Mouse (Mus musculus): ENCODE measurements at regions not wholly inside any gene's neighbourhood (a gene's known extent, or its start where the extent isn't known, plus 50 kb on each side); places are given as distances from the start of the nearest gene placed in this dataset.

DNA sequence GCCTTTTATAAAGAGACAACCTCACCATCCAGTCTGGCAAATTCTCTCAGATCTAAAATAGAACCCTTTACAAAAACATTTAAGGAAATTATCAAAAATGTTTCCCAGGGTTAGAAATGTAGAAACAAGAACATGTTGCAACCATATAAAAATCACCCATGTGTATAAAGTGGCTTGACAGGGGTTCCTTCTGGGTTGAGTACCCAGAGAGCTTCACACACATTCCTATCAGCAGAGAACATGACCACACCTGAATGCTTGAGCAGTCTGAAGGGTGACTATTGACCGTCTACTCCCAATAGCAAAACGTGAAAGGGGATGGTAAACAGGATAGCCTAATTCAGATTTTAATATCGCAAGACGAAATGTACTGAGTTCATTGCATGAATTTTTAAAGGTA is 57.8 kb upstream of the Zfand5 start:
- in situ Hi-C loops (cut with MboI, MseI): no loop called here

DNA sequence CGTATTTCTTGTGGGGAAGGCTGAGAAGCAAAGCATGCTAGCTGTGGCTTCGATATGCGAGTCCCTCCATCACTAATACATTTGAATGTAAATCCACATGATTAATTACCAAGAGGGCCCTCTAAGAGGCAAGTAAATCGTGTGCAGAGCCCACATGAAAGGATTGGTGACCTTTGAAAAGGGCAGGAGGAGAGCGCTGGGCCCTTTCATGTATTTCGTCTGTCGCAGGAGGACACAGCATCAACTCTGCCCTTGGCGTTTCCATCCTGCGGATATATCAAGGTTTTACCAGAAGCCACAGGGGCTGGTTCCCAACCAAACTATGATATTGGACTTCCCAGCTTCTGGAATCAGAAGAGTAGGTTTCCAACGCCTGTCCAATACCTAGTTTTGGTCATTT is 78.6 kb upstream of the Zfand5 start:
- in situ Hi-C loops (cut with MboI, MseI): no loop called here

GRCm38 (mm10) chr19:21192576-21192975 is 79.5 kb upstream of the Zfand5 start:
- in situ Hi-C loops (cut with MboI, MseI): no loop called here

- in situ Hi-C loops (cut with MboI, MseI): no loop called here
Measured at GRCm38 (mm10) chr19:21189216-21189615, 82.9 kb upstream of the Zfand5 start.

- in situ Hi-C loops (cut with MboI, MseI): no loop called here
Measured at GRCm38 (mm10) chr19:21186656-21187055, 85.4 kb upstream of the Zfand5 start.

DNA sequence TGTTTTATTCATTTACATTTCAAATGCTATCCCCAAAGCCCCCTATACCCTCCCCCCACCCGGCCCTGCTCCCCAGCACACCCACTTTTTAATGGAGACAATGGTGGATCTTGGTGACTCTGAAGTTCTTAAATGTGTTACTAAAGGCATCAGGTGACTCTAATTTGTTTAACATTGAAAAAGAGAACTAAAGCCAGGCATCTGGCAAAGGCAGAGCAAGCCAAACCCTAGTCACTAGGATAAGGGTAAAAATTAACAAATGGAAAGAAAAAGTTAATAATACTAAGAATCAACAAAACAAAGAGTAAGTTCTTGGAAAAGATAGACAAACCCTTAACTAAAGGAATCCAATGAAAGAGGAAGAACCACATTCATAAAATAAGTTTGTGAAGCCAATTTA is 86.1 kb upstream of the Zfand5 start:
- in situ Hi-C loops (cut with MboI, MseI): no loop called here

GRCm38 (mm10) chr19:21183028-21183427 is 89.0 kb upstream of the Zfand5 start:
- in situ Hi-C loops (cut with MboI, MseI): no loop called here

- in situ Hi-C loops (cut with MboI, MseI): no loop called here
Measured at GRCm38 (mm10) chr19:21179886-21180285, 92.2 kb upstream of the Zfand5 start.

GRCm38 (mm10) chr19:21175426-21175831 is 96.6 kb upstream of the Zfand5 start:
- in situ Hi-C loops (cut with MboI, MseI): no loop called here

DNA sequence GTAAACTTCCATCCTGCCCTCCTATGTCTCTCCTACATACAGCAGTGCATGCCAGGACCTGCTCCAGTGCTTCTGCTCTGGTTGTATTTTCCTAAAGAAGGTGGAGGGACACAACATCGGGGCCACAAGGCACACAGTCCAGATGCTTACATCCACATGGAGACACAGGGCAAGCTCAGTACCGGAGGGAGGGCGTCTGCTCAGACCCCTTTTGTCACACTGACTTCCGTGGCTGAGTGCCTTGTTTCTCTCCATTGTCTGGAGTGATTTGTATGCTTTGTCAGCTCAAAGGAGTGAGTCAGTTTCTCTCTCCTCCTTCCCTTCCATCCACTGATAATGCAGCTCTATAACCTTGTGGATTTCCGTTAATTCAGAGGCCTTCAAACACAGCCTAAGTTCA is 97.4 kb upstream of the Zfand5 start:
- in situ Hi-C loops (cut with MboI, MseI): no loop called here

GRCm38 (mm10) chr19:21173896-21174483 is 98.1 kb upstream of the Zfand5 start:
- in situ Hi-C loops (cut with MboI, MseI): no loop called here

DNA sequence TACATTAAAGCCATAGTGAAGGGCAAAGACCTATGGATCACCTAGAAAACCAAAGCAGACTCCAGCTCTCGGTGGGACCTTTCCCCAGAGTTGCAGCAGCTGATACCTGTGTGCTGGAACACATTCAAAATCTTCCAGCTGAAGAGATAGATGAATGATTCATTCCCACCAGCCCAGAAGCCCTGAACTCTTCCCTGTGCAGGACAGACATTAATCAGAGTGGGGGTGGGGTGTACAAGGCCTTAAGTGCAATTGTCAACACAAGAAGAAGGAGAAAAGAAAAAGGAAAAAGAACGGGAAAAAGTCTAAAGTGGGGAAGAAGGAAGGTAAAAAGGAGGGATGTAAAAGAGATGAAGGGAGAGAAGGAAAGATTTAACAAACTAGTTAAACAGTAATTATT is 100.9 kb upstream of the Zfand5 start:
- in situ Hi-C loops (cut with MboI, MseI): no loop called here

- in situ Hi-C loops (cut with MboI, MseI): no loop called here
Measured at GRCm38 (mm10) chr19:21170785-21171184, 101.3 kb upstream of the Zfand5 start.

DNA sequence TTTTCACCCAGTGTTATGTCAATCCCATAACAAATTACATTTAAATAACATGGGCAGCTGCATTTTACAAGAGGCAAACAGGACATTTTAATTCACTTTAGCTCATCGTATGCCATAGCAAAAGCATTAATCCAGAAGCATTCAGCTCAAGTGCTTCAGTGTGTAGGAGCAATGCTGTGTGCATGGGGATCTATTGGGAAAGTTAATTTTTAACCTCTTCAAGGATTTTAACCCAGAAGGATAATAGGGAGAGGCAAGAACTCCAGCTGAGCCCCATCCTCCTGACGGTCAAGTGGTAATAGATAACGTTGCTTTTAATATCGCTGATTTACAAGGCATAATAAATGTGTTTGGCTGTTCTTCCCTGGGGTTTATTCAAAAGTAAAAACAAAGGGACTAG is 105.1 kb upstream of the Zfand5 start:
- in situ Hi-C loops (cut with MboI, MseI): no loop called here

GRCm38 (mm10) chr19:21166465-21166860 is 105.6 kb upstream of the Zfand5 start:
- in situ Hi-C loops (cut with MboI, MseI): no loop called here

DNA sequence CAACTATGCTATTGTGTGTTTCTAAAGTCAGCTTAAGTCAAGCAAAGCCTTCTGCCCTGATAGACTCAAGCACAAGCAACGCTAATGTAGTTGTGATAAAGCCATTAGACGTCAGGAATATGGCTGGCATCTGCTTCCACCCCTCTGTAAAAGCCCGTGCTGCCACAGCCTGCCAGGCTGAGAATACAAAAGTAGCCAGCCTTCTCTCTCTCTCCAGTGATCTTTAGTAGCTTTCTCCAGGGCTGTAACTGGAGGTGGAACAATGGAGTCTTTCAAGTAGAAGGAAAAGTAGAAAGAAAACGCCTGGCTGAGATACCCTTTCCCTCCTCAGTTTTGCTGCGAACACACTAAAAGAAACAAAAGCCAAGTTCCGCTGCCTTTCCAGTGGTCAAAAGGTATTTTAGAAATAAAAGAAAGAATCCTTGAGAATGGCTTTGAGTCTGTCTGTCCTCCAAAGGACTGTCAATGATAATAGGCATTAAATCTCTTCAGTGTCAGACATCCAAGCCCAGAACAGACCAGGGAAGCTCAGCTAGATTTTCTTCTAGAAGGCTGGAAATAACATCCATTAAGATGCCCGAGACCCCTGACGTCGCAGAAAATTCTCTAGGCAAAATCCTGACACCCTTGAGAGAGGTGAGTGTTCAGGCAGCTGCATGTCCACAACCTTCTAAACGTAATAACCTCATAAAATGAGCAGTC is 106.2 kb upstream of the Zfand5 start:
- in situ Hi-C loops (cut with MboI, MseI): no loop called here

DNA sequence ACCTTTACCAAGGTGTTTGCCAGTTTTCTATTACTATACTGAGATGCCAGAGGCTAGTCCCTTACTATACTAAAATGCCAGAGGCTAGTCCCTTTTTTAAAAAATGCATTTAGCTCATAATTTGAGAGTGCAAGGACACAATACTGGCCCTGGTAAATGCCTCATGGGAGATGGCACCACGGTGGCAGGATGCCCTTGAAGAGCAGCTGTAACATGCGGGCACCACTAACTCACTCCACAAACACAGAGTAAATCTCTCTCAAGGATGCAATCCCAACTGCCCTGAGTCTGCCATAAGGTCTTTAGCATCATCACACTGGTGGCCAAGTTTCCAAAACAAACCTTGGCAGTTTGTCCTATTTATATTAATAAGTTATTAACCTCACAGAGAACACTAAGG is 108.1 kb upstream of the Zfand5 start:
- in situ Hi-C loops (cut with MboI, MseI): no loop called here

GRCm38 (mm10) chr19:21160946-21161345 is 111.1 kb upstream of the Zfand5 start:
- in situ Hi-C loops (cut with MboI, MseI): no loop called here

GRCm38 (mm10) chr19:21159189-21160137 is 112.6 kb upstream of the Zfand5 start:
- in situ Hi-C loops (cut with MboI, MseI): no loop called here

DNA sequence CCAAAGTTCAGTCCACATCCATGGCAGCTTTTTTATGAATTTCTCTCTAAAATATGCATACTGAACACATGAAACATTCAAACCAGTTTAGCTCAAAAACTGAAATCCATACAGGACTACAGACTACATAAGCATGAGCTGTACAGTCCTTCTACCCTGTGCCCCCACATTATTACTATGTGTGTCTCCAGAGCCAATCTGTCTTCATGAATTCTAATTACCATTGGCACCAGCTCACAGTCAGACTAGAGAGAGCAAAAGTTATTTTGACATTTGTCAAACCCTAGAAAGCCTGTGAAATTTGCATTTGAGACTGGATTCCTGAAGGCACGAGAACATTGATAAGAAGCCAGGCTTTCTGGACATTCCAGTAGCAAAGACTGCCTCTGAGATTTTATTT is 117.9 kb upstream of the Zfand5 start:
- in situ Hi-C loops (cut with MboI, MseI): no loop called here

DNA sequence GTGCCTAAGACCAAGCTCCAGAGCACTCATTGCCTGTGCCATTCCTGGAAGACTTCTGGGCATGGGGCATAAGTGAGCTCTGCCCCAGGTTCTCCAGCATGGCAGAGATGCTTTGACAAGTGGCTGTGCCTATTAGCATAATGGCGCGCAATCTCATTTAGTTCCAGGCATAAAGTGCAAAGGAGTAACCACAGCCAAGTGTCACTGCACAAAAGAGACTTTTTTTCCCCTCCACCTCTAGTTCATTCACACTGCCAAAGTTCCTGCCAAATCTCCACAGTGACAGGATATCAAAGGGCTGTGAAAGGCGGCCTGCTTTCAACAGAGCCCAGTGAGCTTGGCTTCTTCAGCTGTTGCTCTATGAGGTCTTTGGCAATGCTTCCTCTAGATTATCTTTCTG is 120.1 kb upstream of the Zfand5 start:
- in situ Hi-C loops (cut with MboI, MseI): no loop called here

DNA sequence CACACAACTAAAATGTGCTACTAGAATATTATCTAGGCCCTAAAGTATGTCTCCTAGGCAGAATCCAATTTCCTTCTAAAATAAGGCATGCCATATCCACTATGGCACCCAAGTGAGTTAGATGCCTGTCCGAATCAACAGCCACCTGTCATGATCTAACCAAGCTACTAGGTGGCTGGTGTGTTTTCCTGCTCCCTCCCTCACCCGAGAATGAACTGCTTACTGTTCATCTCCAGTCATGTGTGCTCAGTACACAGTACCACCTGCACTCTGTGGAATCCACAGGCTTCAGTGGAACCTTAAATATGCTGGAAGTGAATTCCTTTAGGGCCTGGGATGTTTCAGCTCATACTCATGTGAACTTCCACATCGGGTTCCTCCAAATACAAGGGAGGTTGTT is 121.2 kb upstream of the Zfand5 start:
- in situ Hi-C loops (cut with MboI, MseI): no loop called here

DNA sequence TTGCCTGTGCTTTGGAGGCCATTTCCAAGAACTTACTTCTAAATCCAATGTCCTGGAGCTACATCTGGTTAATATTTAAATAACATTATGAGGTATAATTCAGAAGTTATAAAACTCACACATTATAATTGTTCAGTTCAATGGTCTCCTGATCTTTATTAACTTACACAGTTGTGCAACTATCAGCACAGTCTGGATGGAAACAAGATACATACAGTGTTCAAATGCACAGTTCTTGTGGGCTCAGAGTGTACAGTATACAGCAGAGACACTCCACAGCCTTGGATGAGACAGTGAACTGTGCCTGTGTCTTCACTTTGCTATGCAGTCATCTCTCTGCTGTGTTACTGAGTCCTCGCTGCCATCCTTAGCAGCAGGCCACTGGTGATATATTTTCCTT is 121.8 kb upstream of the Zfand5 start:
- in situ Hi-C loops (cut with MboI, MseI): no loop called here
